Mouse (Mus musculus) spleen, adult 2 months (tissue): ENCODE results near the gene Ina.

Experiments
- CTCF ChIP-seq: fragments of 200-500 bp; IDR thresholded peaks from 2 replicates; pipeline ENCODE4 v1.5.1; 2011; ENCODE audit warnings: mild to moderate bottlenecking, inconsistent platforms; ENCODE audit not compliant: insufficient read depth, insufficient read length, insufficient replicate concordance; ENCODE audit errors: extremely low read depth
- POLR2A ChIP-seq: fragments of 200-500 bp; IDR thresholded peaks from 2 replicates; pipeline ENCODE4 v1.6.1; 2011; ENCODE audit warnings: low read depth, low read length, inconsistent platforms

- TF ChIP-seq CTCF = no peak
- TF ChIP-seq POLR2A = no peak
Observed at GRCm38 (mm10) chr19:47057684-47058083, 43.2 kb downstream of the Ina start.
